Mouse (Mus musculus) limb, embryonic 10.5 days (tissue): ENCODE measurements around the gene Olfr294. TPM values are rescaled to one million over a fixed set of nuclear protein-coding genes. Genes with fewer than 3 reads are reported as not detected.

Source experiments
- DNase-seq: peaks from one replicate; pipeline ENCODE4 v3.0.0-alpha.2; 2017; ENCODE audit warnings: low spot score
- H3K27ac ChIP-seq: fragments of 300-500 bp; sonication (generic); 2 replicates; pipeline ENCODE4 v1.5.1; 2016; ENCODE audit warnings: mild to moderate bottlenecking
- H3K27me3 ChIP-seq: fragments of 300-500 bp; sonication (generic); 2 replicates; pipeline ENCODE4 v1.6.1; 2016; ENCODE audit warnings: low read depth, mild to moderate bottlenecking; ENCODE audit not compliant: poor library complexity, severe bottlenecking
- H3K36me3 ChIP-seq: fragments of 300-500 bp; sonication (generic); 2 replicates; pipeline ENCODE4 v1.6.1; 2016; ENCODE audit warnings: mild to moderate bottlenecking, moderate library complexity
- H3K4me1 ChIP-seq: fragments of 300-500 bp; sonication (generic); 2 replicates; pipeline ENCODE4 v1.6.1; 2016
- H3K4me3 ChIP-seq: fragments of 300-500 bp; sonication (generic); 2 replicates; pipeline ENCODE4 v1.5.1; 2016; ENCODE audit warnings: mild to moderate bottlenecking, moderate library complexity
- H3K9me3 ChIP-seq: fragments of 300-500 bp; sonication (generic); replicated peaks from 2 replicates; pipeline ENCODE4 v1.6.1; 2016; ENCODE audit warnings: mild to moderate bottlenecking
- WGBS: fragments of 180-500 bp; shearing (Covaris S2); methylation state at CpG from one replicate; pipeline ENCODE4 v1.1.7; 2016; 5-methylcytosine and 5-hydroxymethylcytosine counted together
- polyA plus RNA-seq: library from polyadenylated mRNA; unstranded; fragments of >200 nt; fragmentation: Nextera tagmentation; extraction: Ambion mirVana; gene quantifications from 2 replicates; pipeline ENCODE4 v1.2.1, GENCODE M21; 2016

Olfr294 gene
- polyA plus RNA-seq = not detected in 2 replicates

DNA sequence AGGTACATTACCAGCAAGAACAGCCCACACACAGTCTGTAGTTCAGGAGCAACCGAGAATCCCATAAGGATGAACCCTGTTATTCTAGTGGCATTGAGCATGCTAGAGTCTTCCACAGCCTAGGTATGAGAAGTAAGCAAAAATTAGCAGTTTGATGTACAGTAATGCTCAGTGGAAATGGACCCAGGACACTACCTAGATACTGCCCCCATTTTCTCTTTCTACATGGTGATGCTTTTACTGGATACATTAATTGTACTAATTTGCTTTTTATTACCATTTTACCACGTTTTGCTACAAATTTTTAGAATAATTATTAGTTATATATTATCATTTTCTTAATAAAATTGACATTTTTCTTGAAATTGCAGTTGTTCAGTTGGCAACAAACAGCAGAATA is at the start of gene Olfr294:
TSS of gene Olfr294 (minus strand) at position 101 of the 400 bp plus-strand sequence.
- H3K27me3 ChIP-seq = no peaks in the 10 kb centered on the region
- no peak within 1 kb of the TSS for H3K4me3 ChIP-seq
- DNase-seq = no peak
- H3K27ac ChIP-seq = no peak within 1 kb of the TSS
- H3K4me1 ChIP-seq = no peaks in the 10 kb centered on the region
- H3K36me3 ChIP-seq = no peaks in the 10 kb centered on the region
- no peaks in the 10 kb centered on the region for H3K9me3 ChIP-seq
- 74% methylated on average over 2 of the region's 2 CpGs for WGBS

DNA sequence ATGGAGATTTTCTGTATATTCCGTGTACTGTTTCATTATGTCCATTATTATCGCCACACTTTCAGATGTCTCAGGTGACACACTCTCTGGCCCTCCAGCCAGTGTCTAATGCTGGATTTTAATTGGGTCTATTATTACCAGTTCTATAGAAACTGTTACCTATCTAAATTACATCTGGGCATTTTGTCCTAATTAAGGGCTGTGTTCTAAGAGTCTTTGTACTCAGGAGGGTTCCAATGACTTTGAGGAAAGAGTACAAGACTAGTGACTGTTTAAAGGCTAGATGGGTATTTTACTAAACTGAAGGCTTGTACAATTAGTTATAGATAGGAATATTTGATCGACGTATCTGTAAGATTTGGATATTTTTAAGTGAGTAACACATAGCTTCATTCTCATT is 32.3 kb upstream of the Olfr294 start, which contains the start of gene Olfr293:
TSS of gene Olfr293 (plus strand) at position 301 of the 400 bp plus-strand sequence.
- H3K4me3 ChIP-seq = no peak within 1 kb of the TSS
- no peak within 1 kb of the TSS for H3K27ac ChIP-seq
- no peaks in the 10 kb centered on the region for H3K4me1 ChIP-seq
- H3K36me3 ChIP-seq = no peaks in the 10 kb centered on the region
- no peaks in the 10 kb centered on the region for H3K27me3 ChIP-seq
- WGBS = 93% methylated on average over 4 of the region's 4 CpGs
- no peak for DNase-seq
- H3K9me3 ChIP-seq = no peaks in the 10 kb centered on the region

DNA sequence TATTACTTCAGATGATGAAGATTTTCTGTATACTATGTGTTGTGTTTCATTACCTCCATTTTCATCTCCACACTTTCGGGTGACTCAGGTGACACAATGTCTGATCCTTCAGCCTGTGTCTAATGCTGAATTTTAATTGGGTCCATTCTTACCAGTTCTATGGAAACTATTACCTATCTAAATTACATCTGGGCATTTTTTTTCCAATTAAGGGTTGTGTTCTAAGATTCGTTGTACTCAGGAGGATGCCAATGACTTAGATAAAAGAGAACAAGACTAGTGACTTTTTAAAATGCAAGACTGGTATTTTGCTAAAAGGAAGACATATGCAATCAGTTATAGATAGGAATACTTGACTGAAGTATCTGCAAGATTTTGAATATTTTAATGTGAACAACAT is 32.9 kb downstream of the Olfr294 start, which contains the start of gene Olfr295:
TSS of gene Olfr295 (plus strand) at position 301 of the 400 bp plus-strand sequence.
- Histone ChIP-seq H3K27ac (no peak within 1 kb of the TSS), H3K27me3 (no peaks in the 10 kb centered on the region), H3K9me3 (no peaks in the 10 kb centered on the region), H3K4me1 (no peaks in the 10 kb centered on the region), H3K4me3 (no peak within 1 kb of the TSS), H3K36me3 (no peaks in the 10 kb centered on the region)
- WGBS = 93% methylated on average over 2 of the region's 2 CpGs
- DNase-seq = no peak

Other genes with a start within 250 kb of the Olfr294 start
- not detected in 2 replicates for gene Olfr305, start 249.7 kb downstream of the Olfr294 start, polyA plus RNA-seq
- gene Olfr304, start 230.0 kb downstream of the Olfr294 start, polyA plus RNA-seq = not detected in 2 replicates
- gene Olfr303, start 218.9 kb downstream of the Olfr294 start, polyA plus RNA-seq = not detected in 2 replicates
- not detected in 2 replicates for gene Olfr301, start 212.8 kb downstream of the Olfr294 start, polyA plus RNA-seq
- gene Olfr299, start 156.7 kb downstream of the Olfr294 start, polyA plus RNA-seq = not detected in 2 replicates
- gene Olfr298, start 124.2 kb downstream of the Olfr294 start, polyA plus RNA-seq = not detected in 2 replicates
- not detected in 2 replicates for gene Olfr297, start 96.7 kb downstream of the Olfr294 start, polyA plus RNA-seq
- not detected in 2 replicates for gene Olfr295, start 32.8 kb downstream of the Olfr294 start, polyA plus RNA-seq
- gene Olfr293, start 32.4 kb upstream of the Olfr294 start, polyA plus RNA-seq = not detected in 2 replicates
- not detected in 2 replicates for gene Olfr292, start 71.7 kb upstream of the Olfr294 start, polyA plus RNA-seq
- gene Folh1, start 159.3 kb upstream of the Olfr294 start, polyA plus RNA-seq = not detected in 2 replicates
- gene Vmn2r77, start 178.4 kb upstream of the Olfr294 start, polyA plus RNA-seq = not detected in 2 replicates